Mouse (Mus musculus) C2C12 (cell line): ENCODE data around the gene Kalrn.

Experiments
- CTCF ChIP-seq: IDR thresholded peaks from one replicate; pipeline ENCODE4 v1.5.1; 2011; ENCODE audit not compliant: control insufficient read depth, insufficient read depth, insufficient read length
- FOSL1 ChIP-seq: IDR thresholded peaks from one replicate; pipeline ENCODE4 v1.8.0; 2011; ENCODE audit warnings: mild to moderate bottlenecking, low read length; ENCODE audit not compliant: poor library complexity, insufficient read depth, severe bottlenecking
- MYOD1 ChIP-seq: IDR thresholded peaks from one replicate; pipeline ENCODE4 v1.6.1; 2011; ENCODE audit warnings: low read depth; ENCODE audit not compliant: control insufficient read depth, insufficient read length
- MYOG ChIP-seq: IDR thresholded peaks from one replicate; pipeline ENCODE4 v1.6.1; 2011; ENCODE audit not compliant: control insufficient read depth, insufficient read length; ENCODE audit errors: extremely low read depth
- USF1 ChIP-seq: IDR thresholded peaks from one replicate; pipeline ENCODE4 v1.6.1; 2011; ENCODE audit warnings: low read depth, mild to moderate bottlenecking, control low read depth, moderate library complexity

GRCm38 (mm10) chr16:34208748-34209147 is 364.6 kb downstream of the Kalrn start:
- no peak for TF ChIP-seq CTCF
- TF ChIP-seq MYOD1: no peak
- TF ChIP-seq USF1: no peak
- TF ChIP-seq MYOG: no peak
- no peak for TF ChIP-seq FOSL1
